Mouse (Mus musculus) kidney, embryonic 14.5 days (tissue): ENCODE data around the gene Rabgef1. TPM values are rescaled to one million over a fixed set of nuclear protein-coding genes. Genes with fewer than 3 reads are reported as not detected.
"Not testable (repeated sequence)": the region's sequence is repeated elsewhere in the genome, so short reads cannot be mapped to it uniquely, and the experiment has no call there.

Experiments used
- ATAC-seq: fragments of 200-750 bp; cut with Nextera tagmentation; 2 replicates; pipeline ENCODE4 v1.8.0; 2017; ENCODE audit warnings: moderate number of reproducible peaks, mild to moderate bottlenecking, moderate TSS enrichment, moderate library complexity; ENCODE audit not compliant: low FRiP score, low TSS enrichment
- H3K27ac ChIP-seq: fragments of 300-500 bp; sonication (generic); 2 replicates; pipeline ENCODE4 v1.5.1; 2014; ENCODE audit warnings: low read depth, mild to moderate bottlenecking, low read length, moderate library complexity, mixed read lengths
- H3K27me3 ChIP-seq: fragments of 300-500 bp; sonication (generic); 2 replicates; pipeline ENCODE4 v1.6.1; 2014; ENCODE audit warnings: mild to moderate bottlenecking, low read length; ENCODE audit not compliant: control insufficient read depth, insufficient read depth
- H3K36me3 ChIP-seq: fragments of 300-500 bp; sonication (generic); 2 replicates; pipeline ENCODE4 v1.6.1; 2014; ENCODE audit warnings: low read length, mixed read lengths; ENCODE audit not compliant: control insufficient read depth, insufficient read depth
- H3K4me1 ChIP-seq: fragments of 300-500 bp; sonication (generic); 2 replicates; pipeline ENCODE4 v1.6.1; 2014; ENCODE audit warnings: low read length, mixed read lengths; ENCODE audit not compliant: control insufficient read depth, insufficient read depth
- H3K4me2 ChIP-seq: fragments of 300-500 bp; sonication (generic); replicated peaks from 2 replicates; pipeline ENCODE4 v1.6.1; 2014; ENCODE audit warnings: low read depth, mild to moderate bottlenecking, low read length
- H3K4me3 ChIP-seq: fragments of 300-500 bp; sonication (generic); 2 replicates; pipeline ENCODE4 v1.5.1; 2014; ENCODE audit warnings: mild to moderate bottlenecking, low read length
- H3K9ac ChIP-seq: fragments of 300-500 bp; sonication (generic); 2 replicates; pipeline ENCODE4 v1.6.1; 2014; ENCODE audit warnings: low read depth, mild to moderate bottlenecking, low read length, moderate library complexity
- H3K9me3 ChIP-seq: fragments of 300-500 bp; sonication (generic); 2 replicates; pipeline ENCODE4 v1.6.1; 2016; ENCODE audit warnings: low read length; ENCODE audit not compliant: control insufficient read depth
- WGBS: fragments of 180-500 bp; shearing (Covaris S2); extraction: QIAGEN DNeasy Blood & Tissue Kit; methylation state at CpG from one replicate; pipeline ENCODE4 v1.1.7; 2014; 5-methylcytosine and 5-hydroxymethylcytosine counted together
- polyA plus RNA-seq: library from polyadenylated mRNA; unstranded; fragments of >200 nt; fragmentation: Nextera tagmentation; extraction: Ambion mirVana; gene quantifications from 2 replicates; pipeline ENCODE4 v1.2.1, GENCODE M21; 2014

Rabgef1 gene
- polyA plus RNA-seq, 1 experiment from 2014 or later, result 26.7 TPM

DNA sequence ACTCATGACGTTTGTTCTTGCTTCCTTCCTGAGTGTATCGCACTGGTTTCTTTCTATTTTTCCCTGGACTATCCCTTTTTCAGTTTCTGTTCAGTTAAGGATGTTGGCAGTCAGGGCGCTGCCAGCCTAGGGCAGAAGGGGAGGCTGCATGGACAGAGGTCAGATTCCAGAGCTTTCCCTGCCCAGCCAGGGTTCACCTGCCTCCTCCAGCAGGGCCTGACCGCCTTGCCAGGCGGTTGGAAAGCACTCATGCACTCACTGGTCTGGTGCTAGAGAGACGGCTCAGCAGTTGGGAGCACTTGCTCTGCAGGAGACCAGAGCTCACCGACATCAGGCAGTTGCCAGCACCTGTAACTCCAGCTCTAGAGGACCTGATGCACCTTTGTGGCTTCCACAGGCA is 67.6 kb downstream of the Rabgef1 start:
- H3K27me3 ChIP-seq, result no peaks in the 10 kb centered on the region
- WGBS, result 89% methylated on average over 7 of the region's 7 CpGs
- no peaks in the 10 kb centered on the region for H3K4me1 ChIP-seq
- H3K27ac ChIP-seq, result no peak overlapping the region
- H3K9ac ChIP-seq, result no peak overlapping the region
- no peaks in the 10 kb centered on the region for H3K9me3 ChIP-seq
- no peak overlapping the region for H3K4me3 ChIP-seq
- peaks cover 92% of the 10 kb centered on the region for H3K36me3 ChIP-seq
- no peak overlapping the region for H3K4me2 ChIP-seq
- ATAC-seq, result no peak

DNA sequence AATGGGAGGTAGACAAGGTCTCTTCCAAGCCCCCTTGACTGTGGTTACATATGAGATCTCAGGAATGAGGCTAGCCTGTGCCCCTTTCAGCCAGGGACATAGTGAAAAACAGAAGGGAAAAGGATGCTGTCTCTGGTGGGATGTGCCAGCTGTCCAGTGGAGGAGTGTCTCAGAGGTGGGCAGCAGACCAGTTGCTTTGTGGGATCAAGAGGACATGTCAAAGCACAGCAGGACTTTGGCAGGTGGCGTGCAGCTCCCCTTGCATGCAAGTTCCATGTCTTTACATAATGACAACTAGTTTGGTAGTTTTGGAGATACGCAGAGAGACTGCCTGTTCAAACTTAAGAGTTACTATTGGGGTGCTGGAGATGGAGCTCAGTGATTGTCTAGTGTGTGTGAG is 68.3 kb downstream of the Rabgef1 start:
- Histone ChIP-seq H3K4me2 (no peak overlapping the region), H3K4me3 (no peak overlapping the region), H3K9ac (no peak overlapping the region), H3K27ac (no peak overlapping the region), H3K9me3 (no peaks in the 10 kb centered on the region), H3K36me3 (peaks cover 92% of the 10 kb centered on the region), H3K27me3 (no peaks in the 10 kb centered on the region), H3K4me1 (no peaks in the 10 kb centered on the region)
- WGBS, result 97% methylated on average over 2 of the region's 2 CpGs
- no peak for ATAC-seq

DNA sequence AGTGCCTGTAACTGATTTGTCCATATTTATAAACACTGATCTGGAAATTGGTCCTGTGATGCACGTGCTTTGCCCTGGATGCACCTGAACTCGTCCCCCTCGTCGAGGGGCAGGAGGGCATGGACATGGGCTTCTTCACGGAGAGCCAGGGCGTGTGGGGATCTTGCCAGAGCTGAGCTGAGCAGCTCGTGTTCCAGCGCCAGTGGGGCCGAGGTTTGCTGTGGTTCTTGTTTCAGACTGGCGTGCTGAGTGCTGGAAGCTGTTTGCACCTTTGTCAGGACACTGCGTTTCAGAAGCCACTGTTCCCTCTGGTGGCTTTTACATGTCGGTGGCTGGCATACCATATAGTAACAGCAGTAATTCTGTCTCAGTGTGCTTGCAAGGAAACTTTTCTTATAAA is 69.8 kb downstream of the Rabgef1 start:
- peaks cover 93% of the 10 kb centered on the region for H3K36me3 ChIP-seq
- no peak overlapping the region for H3K27ac ChIP-seq
- H3K4me2 ChIP-seq, result no peak overlapping the region
- WGBS, result 91% methylated on average over 12 of the region's 12 CpGs
- H3K4me1 ChIP-seq, result no peaks in the 10 kb centered on the region
- H3K27me3 ChIP-seq, result no peaks in the 10 kb centered on the region
- H3K9ac ChIP-seq, result no peak overlapping the region
- no peak overlapping the region for H3K4me3 ChIP-seq
- no peak for ATAC-seq
- H3K9me3 ChIP-seq, result no peaks in the 10 kb centered on the region

DNA sequence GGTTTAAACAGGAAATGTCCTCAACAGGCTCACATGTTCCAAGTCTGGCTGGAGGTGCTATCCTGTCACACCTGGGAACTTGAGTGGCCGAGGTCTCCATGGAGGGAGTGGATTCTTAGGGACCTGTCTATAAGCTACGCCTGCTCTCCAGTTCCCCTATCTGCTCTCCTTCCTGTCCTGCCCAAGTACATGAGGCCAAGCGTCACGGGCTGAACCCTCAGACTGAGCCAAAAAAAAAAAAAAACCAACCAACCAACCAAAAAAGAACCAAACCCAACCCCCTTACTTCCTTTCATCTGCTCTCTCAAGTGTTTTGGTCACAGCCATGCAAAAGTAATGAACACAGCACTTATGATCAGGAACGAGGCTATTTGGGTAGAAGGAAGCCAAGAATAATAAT is 76.2 kb downstream of the Rabgef1 start:
- 77% methylated on average over 5 of the region's 5 CpGs for WGBS
- Histone ChIP-seq H3K9ac (no peak overlapping the region), H3K4me3 (no peak overlapping the region), H3K27me3 (no peaks in the 10 kb centered on the region), H3K36me3 (peaks cover 96% of the 10 kb centered on the region), H3K4me1 (no peaks in the 10 kb centered on the region), H3K4me2 (no peak overlapping the region), H3K27ac (no peak overlapping the region), H3K9me3 (no peaks in the 10 kb centered on the region)
- no peak for ATAC-seq

GRCm38 (mm10) chr5:130254164-130255016 is 82.8 kb downstream of the Rabgef1 start:
- peaks cover 44% of the 10 kb centered on the region for H3K36me3 ChIP-seq
- ATAC-seq, result no peak
- H3K4me1 ChIP-seq, result peaks cover 4% of the 10 kb centered on the region; the same call in 1 of the 2 replicates
- H3K9me3 ChIP-seq, result no peaks in the 10 kb centered on the region
- 15% methylated on average over 19 of the region's 19 CpGs for WGBS
- peak overlapping the region; percentile 81 for H3K4me3 ChIP-seq
- no peaks in the 10 kb centered on the region for H3K27me3 ChIP-seq
- H3K9ac ChIP-seq, result peak overlapping the region; percentile 81
- H3K27ac ChIP-seq, result peak overlapping the region; percentile 82
- peak overlapping the region; percentile 63 for H3K4me2 ChIP-seq

- H3K36me3 ChIP-seq, result peaks cover 36% of the 10 kb centered on the region
- peak within 1 kb of the TSS; percentile 81 for H3K4me2 ChIP-seq
- H3K4me3 ChIP-seq, result peak within 1 kb of the TSS; percentile 81
- H3K9ac ChIP-seq, result peak within 1 kb of the TSS; percentile 81
- WGBS, result under 1% methylated on average over 52 of the region's 52 CpGs
- H3K27me3 ChIP-seq, result no peaks in the 10 kb centered on the region
- no peaks in the 10 kb centered on the region for H3K9me3 ChIP-seq
- ATAC-seq, result peak; percentile 90
- H3K4me1 ChIP-seq, result peaks cover 4% of the 10 kb centered on the region; the same call in 1 of the 2 replicates
- peak within 1 kb of the TSS; percentile 82 for H3K27ac ChIP-seq
Measured at GRCm38 (mm10) chr5:130255017-130255720, 83.6 kb downstream of the Rabgef1 start, which contains the start of the genes Sbds and Tyw1. Gene Sbds (minus strand): TSS chr5:130255530. Gene Tyw1 (plus strand): TSS chr5:130255619.

DNA sequence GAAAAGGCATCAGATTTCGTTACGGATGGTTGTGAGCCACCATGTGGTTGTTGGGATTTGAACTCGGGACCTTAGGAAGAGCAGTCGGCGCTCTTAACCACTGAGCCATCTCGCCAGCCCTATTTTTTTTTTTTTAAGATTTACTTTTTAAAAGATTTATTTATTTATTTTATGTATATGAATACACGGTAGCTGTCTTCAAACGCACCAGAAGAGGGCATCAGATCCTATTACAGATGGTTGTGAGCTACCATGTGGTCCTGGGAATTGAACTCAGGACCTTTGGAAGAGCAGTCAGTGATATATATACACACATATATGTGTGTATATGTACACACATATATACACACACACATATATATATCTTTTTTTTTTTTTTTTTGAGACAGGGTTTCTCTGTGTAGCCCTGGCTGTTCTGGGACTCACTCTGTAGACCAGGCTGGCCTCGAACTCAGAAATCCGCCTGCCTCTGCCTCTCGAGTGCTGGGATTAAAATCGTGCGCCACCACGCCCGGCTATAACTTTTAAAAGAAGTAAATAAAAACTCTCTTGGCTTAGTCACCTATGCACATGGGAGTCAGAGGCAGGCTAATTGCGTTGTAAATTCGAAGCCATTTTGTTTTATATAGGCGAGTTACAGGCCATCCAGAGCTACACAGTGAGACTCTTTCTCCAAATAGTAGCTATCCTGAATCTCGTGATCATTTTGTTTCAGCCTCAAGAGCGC is 84.4 kb downstream of the Rabgef1 start:
- Histone ChIP-seq H3K36me3 (peaks cover 28% of the 10 kb centered on the region), H3K9ac (peak overlapping the region; percentile 80; the same call in 1 of the 2 replicates), H3K27ac (peak overlapping the region; percentile 61; the same call in 1 of the 2 replicates), H3K4me3 (peak overlapping the region; percentile 81), H3K4me2 (peak overlapping the region; percentile 81)
- 26% methylated on average over 20 of the region's 20 CpGs for WGBS
- H3K27me3 ChIP-seq, H3K4me1 ChIP-seq, H3K9me3 ChIP-seq: not testable (repeated sequence)
- peak; percentile 3 for ATAC-seq

DNA sequence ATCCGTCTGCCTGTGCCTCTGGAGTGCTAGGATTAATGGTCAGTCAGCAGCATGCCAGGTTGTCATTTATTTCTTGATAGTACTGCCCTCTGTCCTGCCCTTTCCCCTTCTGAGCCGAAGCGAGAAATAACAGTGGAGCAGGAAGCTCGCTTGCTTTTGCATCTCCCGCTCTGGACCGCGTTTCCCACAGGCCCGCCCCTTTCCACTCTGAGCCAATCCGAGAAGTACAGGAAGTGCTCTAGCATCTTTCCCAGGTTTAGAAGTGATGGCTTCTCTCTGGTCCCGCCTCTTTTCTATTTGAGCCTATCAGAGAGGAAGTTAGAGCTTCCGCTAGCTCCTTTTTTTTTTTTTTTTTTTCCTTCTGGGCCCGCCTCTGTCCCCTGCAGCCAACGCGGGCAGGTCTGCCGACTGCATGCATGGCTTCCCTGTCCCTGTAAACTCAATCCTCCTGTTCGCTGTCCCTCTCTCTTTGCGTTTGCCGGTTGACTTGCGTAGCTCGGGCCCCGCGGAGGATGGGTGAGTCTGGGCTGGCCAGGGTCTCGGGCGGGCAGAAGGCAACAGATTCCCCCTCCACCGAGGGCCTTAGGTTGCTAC is 85.2 kb downstream of the Rabgef1 start:
- peaks cover 20% of the 10 kb centered on the region for H3K36me3 ChIP-seq
- peak overlapping the region; percentile 80 for H3K9ac ChIP-seq
- ATAC-seq, result peak; percentile 94
- peak overlapping the region; percentile 71 for H3K27ac ChIP-seq
- peak overlapping the region; percentile 81 for H3K4me2 ChIP-seq
- WGBS, result under 1% methylated on average over 25 of the region's 25 CpGs
- H3K27me3 ChIP-seq, result no peaks in the 10 kb centered on the region
- no peaks in the 10 kb centered on the region for H3K9me3 ChIP-seq
- peak overlapping the region; percentile 69 for H3K4me3 ChIP-seq
- peaks cover 4% of the 10 kb centered on the region; the same call in 1 of the 2 replicates for H3K4me1 ChIP-seq
